Mouse (Mus musculus) limb, embryonic 14.5 days (tissue): ENCODE measurements around the gene Bcl3. TPM values are rescaled to one million over a fixed set of nuclear protein-coding genes. Genes with fewer than 3 reads are reported as not detected.

ENCODE experiments used
- ATAC-seq: fragments of 200-750 bp; cut with Nextera tagmentation; 2 replicates; pipeline ENCODE4 v1.8.0; 2017; ENCODE audit warnings: low read depth, moderate number of reproducible peaks, moderate TSS enrichment; ENCODE audit not compliant: low FRiP score
- DNase-seq: peaks from one replicate; pipeline ENCODE4 v3.0.0-alpha.2; 2015; ENCODE audit warnings: low spot score
- H3K27ac ChIP-seq: fragments of 300-500 bp; sonication (generic); replicated peaks from 2 replicates; pipeline ENCODE4 v1.5.1; 2014; ENCODE audit warnings: low read depth, mild to moderate bottlenecking, low read length, moderate library complexity, mixed read lengths
- H3K27me3 ChIP-seq: fragments of 300-500 bp; sonication (generic); 2 replicates; pipeline ENCODE4 v1.6.1; 2014; ENCODE audit warnings: low read length, mixed read lengths; ENCODE audit not compliant: control insufficient read depth, insufficient read depth
- H3K36me3 ChIP-seq: fragments of 300-500 bp; sonication (generic); 2 replicates; pipeline ENCODE4 v1.6.1; 2014; ENCODE audit warnings: mild to moderate bottlenecking, low read length, moderate library complexity, mixed read lengths; ENCODE audit not compliant: control insufficient read depth, insufficient read depth
- H3K4me1 ChIP-seq: fragments of 300-500 bp; sonication (generic); 2 replicates; pipeline ENCODE4 v1.6.1; 2014; ENCODE audit warnings: antibody characterized with exemption, low read length, mixed read lengths; ENCODE audit not compliant: control insufficient read depth, insufficient read depth
- H3K4me2 ChIP-seq: fragments of 300-500 bp; sonication (generic); replicated peaks from 2 replicates; pipeline ENCODE4 v1.6.1; 2014; ENCODE audit warnings: low read depth, mild to moderate bottlenecking, low read length, moderate library complexity; ENCODE audit not compliant: severe bottlenecking
- H3K4me3 ChIP-seq: fragments of 300-500 bp; sonication (generic); replicated peaks from 2 replicates; pipeline ENCODE4 v1.5.1; 2014; ENCODE audit warnings: low read length
- H3K9ac ChIP-seq: fragments of 300-500 bp; sonication (generic); 2 replicates; pipeline ENCODE4 v1.6.1; 2014; ENCODE audit warnings: mild to moderate bottlenecking, low read depth, low read length, moderate library complexity; ENCODE audit not compliant: severe bottlenecking
- H3K9me3 ChIP-seq: fragments of 300-500 bp; sonication (generic); 2 replicates; pipeline ENCODE4 v1.6.1; 2016; ENCODE audit warnings: low read length; ENCODE audit not compliant: control insufficient read depth
- POLR2A ChIP-seq: fragments of 200-500 bp; IDR thresholded peaks from 2 replicates; pipeline ENCODE4 v1.8.0; 2012; ENCODE audit warnings: inconsistent platforms, mild to moderate bottlenecking, moderate library complexity, borderline replicate concordance; ENCODE audit not compliant: insufficient read depth, insufficient read length; ENCODE audit errors: extremely low read depth
- whole genome bisulfite sequencing: fragments of 180-500 bp; shearing (Covaris S2); extraction: QIAGEN DNeasy Blood & Tissue Kit; methylation state at CpG from one replicate; pipeline ENCODE4 v1.1.7; 2014; 5-methylcytosine and 5-hydroxymethylcytosine counted together
- polyA plus RNA-seq, 2 experiments: library from polyadenylated mRNA; depleted of rRNA in 1 of 2; stranded (reverse) in 1 of 2; unstranded in 1 of 2; fragments of >200 nt; fragmentation: Nextera tagmentation in 1 of 2; extraction: Ambion mirVana in 1 of 2; gene quantifications; 2 replicates each; pipeline versions ENCODE4 v1.2.1 to v1.2.3; 2012 to 2014

Bcl3 gene
- polyA plus RNA-seq, 2 experiments: 4.7 to 5.5 TPM

- Histone ChIP-seq H3K4me1 (peaks cover 22% of the 10 kb centered on the region), H3K4me3 (peak overlapping the region; percentile 2; the same call in 1 of the 2 replicates), H3K27ac (peak overlapping the region; percentile 71), H3K36me3 (no peaks in the 10 kb centered on the region), H3K4me2 (0 out of 2 replicates have a peak overlapping the region, but pooled peaks have one; percentile 21), H3K9me3 (0 out of 2 replicates have a peak, but pooled peaks cover 5% of the 10 kb centered on the region), H3K9ac (no peak overlapping the region), H3K27me3 (peaks cover 27% of the 10 kb centered on the region)
- no peak for TF ChIP-seq POLR2A
- 26% methylated on average over 16 of the region's 16 CpGs for WGBS
- ATAC-seq (peak; percentile 31), DNase-seq (no peak)
Measured at GRCm38 (mm10) chr7:19823256-19824181, 949 bp upstream of the Bcl3 start.

- Histone ChIP-seq H3K9me3 (0 out of 2 replicates have a peak, but pooled peaks cover 5% of the 10 kb centered on the region), H3K27ac (no peak overlapping the region), H3K4me2 (peak overlapping the region; percentile 63), H3K9ac (peak overlapping the region; percentile 57), H3K4me1 (peaks cover 24% of the 10 kb centered on the region), H3K4me3 (peak overlapping the region; percentile 40), H3K27me3 (peaks cover 27% of the 10 kb centered on the region), H3K36me3 (no peaks in the 10 kb centered on the region)
- DNase-seq: no peak
- 6% methylated on average over 20 of the region's 20 CpGs for WGBS
- no peak for TF ChIP-seq POLR2A
- ATAC-seq: no peak
Measured at GRCm38 (mm10) chr7:19822193-19822592, 377 bp downstream of the Bcl3 start.

- no peak for TF ChIP-seq POLR2A
- ATAC-seq (no peak), DNase-seq (no peak)
- Histone ChIP-seq H3K4me1 (peaks cover 30% of the 10 kb centered on the region), H3K27me3 (peaks cover 27% of the 10 kb centered on the region), H3K9me3 (0 out of 2 replicates have a peak, but pooled peaks cover 5% of the 10 kb centered on the region), H3K36me3 (no peaks in the 10 kb centered on the region), H3K9ac (no peak overlapping the region), H3K27ac (no peak overlapping the region), H3K4me3 (no peak overlapping the region; the same call in 1 of the 2 replicates), H3K4me2 (peak overlapping the region; percentile 63; the same call in 1 of the 2 replicates)
- 54% methylated on average over 7 of the region's 7 CpGs for WGBS
Measured at GRCm38 (mm10) chr7:19821633-19822032, 937 bp downstream of the Bcl3 start.

- Histone ChIP-seq H3K4me2 (no peak overlapping the region), H3K9ac (no peak overlapping the region), H3K4me3 (no peak overlapping the region), H3K36me3 (no peaks in the 10 kb centered on the region), H3K9me3 (0 out of 2 replicates have a peak, but pooled peaks cover 5% of the 10 kb centered on the region), H3K4me1 (peaks cover 39% of the 10 kb centered on the region), H3K27ac (no peak overlapping the region), H3K27me3 (peaks cover 27% of the 10 kb centered on the region)
- DNase-seq (no peak), ATAC-seq (no peak)
- WGBS: 72% methylated on average over 3 of the region's 3 CpGs
- no peak for TF ChIP-seq POLR2A
Measured at GRCm38 (mm10) chr7:19820347-19821048, 2.1 kb downstream of the Bcl3 start.

- Histone ChIP-seq H3K27me3 (peaks cover 27% of the 10 kb centered on the region), H3K27ac (no peak overlapping the region), H3K36me3 (no peaks in the 10 kb centered on the region), H3K4me3 (no peak overlapping the region), H3K4me2 (no peak overlapping the region), H3K9me3 (0 out of 2 replicates have a peak, but pooled peaks cover 5% of the 10 kb centered on the region), H3K4me1 (peaks cover 29% of the 10 kb centered on the region), H3K9ac (no peak overlapping the region)
- 84% methylated on average over 7 of the region's 7 CpGs for WGBS
- ATAC-seq (no peak), DNase-seq (no peak)
- no peak for TF ChIP-seq POLR2A
Measured at GRCm38 (mm10) chr7:19818875-19819274, 3.7 kb downstream of the Bcl3 start.
